Mouse (Mus musculus) MN1 (cell line): ENCODE measurements around the gene 1700025C18Rik.
A peak's percentile ranks its signal among the peaks of the same experiment; 100 is the strongest.

Experiments used
- DNase-seq: peaks from one replicate; pipeline ENCODE4 v3.0.0-alpha.2; 2016; ENCODE audit warnings: low spot score

1700025C18Rik gene

GRCm38 (mm10) chr2:165035058-165035431 is 55.5 kb downstream of the 1700025C18Rik start:
- DNase-seq: no peak

DNA sequence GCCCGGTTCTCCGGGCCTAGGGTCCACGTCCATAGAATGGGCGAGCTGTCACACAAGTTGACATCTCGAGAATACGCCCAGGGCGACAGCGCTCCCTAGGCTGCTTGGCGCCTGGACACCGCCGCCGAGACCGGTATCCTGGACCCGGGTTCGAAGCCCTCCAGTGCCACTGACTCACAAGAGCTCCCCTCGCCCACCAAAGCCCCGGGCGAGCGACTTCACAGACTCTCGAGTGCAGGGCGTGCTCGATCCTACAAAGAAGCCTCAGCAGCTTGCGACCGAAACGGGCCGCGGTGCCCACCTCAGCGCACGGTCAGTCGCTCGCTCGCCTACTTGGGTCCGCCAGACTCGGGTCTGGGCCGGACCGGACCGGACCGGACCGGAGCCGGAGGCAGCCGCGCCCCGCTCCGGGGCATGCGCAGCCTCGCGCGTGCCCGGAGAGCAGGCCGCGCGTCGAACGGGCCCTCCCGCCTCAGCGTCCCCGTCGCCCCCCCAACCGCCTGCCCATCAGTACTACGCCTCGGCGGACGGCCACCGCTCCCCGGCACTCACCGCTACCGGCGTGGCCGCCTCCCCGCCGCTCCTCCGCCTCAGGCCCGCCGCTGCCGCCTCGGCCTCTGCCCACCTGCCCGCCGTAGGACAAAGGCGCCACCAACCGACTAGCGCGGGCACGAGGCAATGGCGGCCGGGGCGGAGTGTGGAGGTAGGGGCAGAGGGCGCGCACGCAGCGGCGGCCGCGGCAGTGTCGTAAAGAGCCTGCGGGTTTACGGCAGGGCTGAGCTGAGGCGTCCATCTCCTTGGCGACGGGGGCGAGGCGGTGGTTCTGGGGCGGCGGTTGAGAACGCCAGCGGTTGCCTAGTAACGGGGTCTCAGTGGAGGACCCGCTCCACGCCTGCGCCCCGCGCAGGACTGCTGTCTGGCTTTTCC is 56.2 kb downstream of the 1700025C18Rik start, which contains the start of gene Ncoa5:
Gene Ncoa5 (minus strand): TSS at position 737 of the 927 bp plus-strand sequence.
- peak; percentile 98 for DNase-seq

- no peak for DNase-seq
Observed at GRCm38 (mm10) chr2:165033306-165033705, 57.2 kb downstream of the 1700025C18Rik start.

- peak; percentile 22 for DNase-seq
Observed at GRCm38 (mm10) chr2:165032533-165032932, 58.0 kb downstream of the 1700025C18Rik start.
